Mouse (Mus musculus): ENCODE data around the gene Tet1. TPM values are rescaled to one million over a fixed set of nuclear protein-coding genes. Genes with fewer than 3 reads are reported as not detected.

The Tet1 gene
- total RNA-seq, 2 experiments from 2014 or later: 52.4 to 53.9 TPM

- intact Hi-C loops (cut with DNase I): no loop called here
- no peak for DNase-seq
Measured at GRCm38 (mm10) chr10:62893356-62893884, 15.4 kb downstream of the Tet1 start.

- intact Hi-C loops (cut with DNase I): no loop called here
- no peak for DNase-seq
Measured at GRCm38 (mm10) chr10:62892549-62893232, 16.1 kb downstream of the Tet1 start.

GRCm38 (mm10) chr10:62891025-62891424 is 17.8 kb downstream of the Tet1 start:
- intact Hi-C loops (cut with DNase I): no loop called here
- no peak for DNase-seq

GRCm38 (mm10) chr10:62886799-62887591 is 21.8 kb downstream of the Tet1 start:
- DNase-seq: peak; percentile 70
- intact Hi-C loops (cut with DNase I): no loop called here

- no peak for DNase-seq
- intact Hi-C loops (cut with DNase I): no loop called here
Measured at GRCm38 (mm10) chr10:62885969-62886798, 22.6 kb downstream of the Tet1 start.

- intact Hi-C loops (cut with DNase I): no loop called here
- DNase-seq: no peak
Measured at GRCm38 (mm10) chr10:62885460-62885859, 23.3 kb downstream of the Tet1 start.

- intact Hi-C loops (cut with DNase I): no loop called here
- no peak for DNase-seq
Measured at GRCm38 (mm10) chr10:62884517-62884916, 24.3 kb downstream of the Tet1 start.

- intact Hi-C loops (cut with DNase I): no loop called here
- peak; percentile 29 for DNase-seq
Measured at GRCm38 (mm10) chr10:62883933-62884372, 24.8 kb downstream of the Tet1 start.

GRCm38 (mm10) chr10:62881211-62881610 is 27.6 kb downstream of the Tet1 start:
- intact Hi-C loops (cut with DNase I): no loop called here
- DNase-seq: no peak

GRCm38 (mm10) chr10:62878056-62878455 is 30.7 kb downstream of the Tet1 start:
- intact Hi-C loops (cut with DNase I): no loop called here
- DNase-seq: no peak

- intact Hi-C loops (cut with DNase I): no loop called here
Measured at GRCm38 (mm10) chr10:62875565-62875964, 33.2 kb downstream of the Tet1 start.

GRCm38 (mm10) chr10:62874828-62875227 is 34.0 kb downstream of the Tet1 start:
- intact Hi-C loops (cut with DNase I): no loop called here
- no peak for DNase-seq

More at GRCm38 (mm10) chr10:62875565-62875964, 33.2 kb downstream of the Tet1 start:
- DNase-seq: no peak

- intact Hi-C loops (cut with DNase I): no loop called here
- peak; percentile 60 for DNase-seq
Measured at GRCm38 (mm10) chr10:62866035-62866791, 42.6 kb downstream of the Tet1 start.

- peak; percentile 84 for DNase-seq
- intact Hi-C loops (cut with DNase I): no loop called here
Measured at GRCm38 (mm10) chr10:62865167-62866034, 43.4 kb downstream of the Tet1 start.

- DNase-seq: no peak
- intact Hi-C loops (cut with DNase I): no loop called here
Measured at GRCm38 (mm10) chr10:62863563-62863962, 45.2 kb downstream of the Tet1 start.

- no peak for DNase-seq
- intact Hi-C loops (cut with DNase I): no loop called here
Measured at GRCm38 (mm10) chr10:62862435-62862834, 46.4 kb downstream of the Tet1 start.

GRCm38 (mm10) chr10:62858967-62859366 is 49.8 kb downstream of the Tet1 start:
- DNase-seq: no peak
- intact Hi-C loops (cut with DNase I): no loop called here

- intact Hi-C loops (cut with DNase I): no loop called here
- DNase-seq: peak; percentile 12
Measured at GRCm38 (mm10) chr10:62856690-62857290, 52.0 kb downstream of the Tet1 start.

GRCm38 (mm10) chr10:62854992-62855391 is 53.8 kb downstream of the Tet1 start:
- no peak for DNase-seq
- intact Hi-C loops (cut with DNase I): no loop called here
